Mouse (Mus musculus): ENCODE results near the gene Hist1h2bn.
"Not testable (repeated sequence)": the region's sequence is repeated elsewhere in the genome, so short reads cannot be mapped to it uniquely, and the experiment has no call there.

The Hist1h2bn gene

GRCm38 (mm10) chr13:21729544-21729943 is 24.4 kb upstream of the Hist1h2bn start:
- no peak for DNase-seq (ENCODE audit: low spot score)

GRCm38 (mm10) chr13:21733466-21733865 is 20.5 kb upstream of the Hist1h2bn start:
- no peak for DNase-seq (ENCODE audit: low spot score)

- no peak for DNase-seq (ENCODE audit: low spot score)
Measured at GRCm38 (mm10) chr13:21734010-21734905, 19.7 kb upstream of the Hist1h2bn start.

- DNase-seq (ENCODE audit: low spot score) = peak; percentile 77
Measured at GRCm38 (mm10) chr13:21734906-21735767, 18.8 kb upstream of the Hist1h2bn start, which contains the start of gene Hist1h4j. Gene Hist1h4j (plus strand): TSS chr13:21735064.

GRCm38 (mm10) chr13:21745006-21745405 is 8.9 kb upstream of the Hist1h2bn start:
- no peak for DNase-seq (ENCODE audit: low spot score)

GRCm38 (mm10) chr13:21749387-21750158 is 4.3 kb upstream of the Hist1h2bn start:
- no peak for DNase-seq (ENCODE audit: low spot score)

- DNase-seq (ENCODE audit: low spot score) = peak; percentile 91
Measured at GRCm38 (mm10) chr13:21750159-21751017, 3.5 kb upstream of the Hist1h2bn start, which contains the start of gene Hist1h4k. Gene Hist1h4k (minus strand): TSS chr13:21750505.

GRCm38 (mm10) chr13:21751417-21751816 is 2.5 kb upstream of the Hist1h2bn start:
- no peak for DNase-seq (ENCODE audit: low spot score)

GRCm38 (mm10) chr13:21751827-21752226 is 2.1 kb upstream of the Hist1h2bn start:
- DNase-seq (ENCODE audit: low spot score) = no peak

- DNase-seq (ENCODE audit: low spot score) = no peak
Measured at GRCm38 (mm10) chr13:21752356-21752755, 1.6 kb upstream of the Hist1h2bn start.

- DNase-seq (ENCODE audit: low spot score) = no peak
Measured at GRCm38 (mm10) chr13:21753051-21753523, 836 bp upstream of the Hist1h2bn start.

- not testable (repeated sequence) for DNase-seq (ENCODE audit: low spot score)
Measured at GRCm38 (mm10) chr13:21754294-21755001, 525 bp downstream of the Hist1h2bn start.

GRCm38 (mm10) chr13:21755707-21756106 is 1.8 kb downstream of the Hist1h2bn start:
- no peak for DNase-seq (ENCODE audit: low spot score)

GRCm38 (mm10) chr13:21778814-21779766 is 25.2 kb downstream of the Hist1h2bn start:
- peak; percentile 77 for DNase-seq (ENCODE audit: low spot score)

- DNase-seq (ENCODE audit: low spot score) = peak; percentile 36
Measured at GRCm38 (mm10) chr13:21779767-21780731, 26.1 kb downstream of the Hist1h2bn start, which contains the start of gene Hist1h1b. Gene Hist1h1b (minus strand): TSS chr13:21780625.

GRCm38 (mm10) chr13:21781021-21781555 is 27.2 kb downstream of the Hist1h2bn start:
- no peak for DNase-seq (ENCODE audit: low spot score)

- DNase-seq (ENCODE audit: low spot score) = no peak
Measured at GRCm38 (mm10) chr13:21781639-21782038, 27.7 kb downstream of the Hist1h2bn start.

All from left cerebral cortex, adult 11 months (tissue).